Mouse (Mus musculus) lung, postnatal 0 days (tissue): ENCODE results near the gene Cog4. TPM values are rescaled to one million over a fixed set of nuclear protein-coding genes. Genes with fewer than 3 reads are reported as not detected.

Source experiments
- ATAC-seq: fragments of 200-750 bp; cut with Nextera tagmentation; 2 replicates; pipeline ENCODE4 v1.8.0; 2017; ENCODE audit warnings: moderate library complexity
- DNase-seq: peaks from one replicate; pipeline ENCODE4 v3.0.0-alpha.2; 2016; ENCODE audit warnings: low spot score
- H3K27ac ChIP-seq: fragments of 300-500 bp; sonication (generic); 2 replicates; pipeline ENCODE4 v1.5.1; 2014; ENCODE audit warnings: antibody characterized with exemption, mild to moderate bottlenecking, low read length, mixed read lengths
- H3K27me3 ChIP-seq: fragments of 300-500 bp; sonication (generic); replicated peaks from 2 replicates; pipeline ENCODE4 v1.6.1; 2014; ENCODE audit warnings: low read length, mixed read lengths; ENCODE audit not compliant: insufficient read depth
- H3K36me3 ChIP-seq: fragments of 300-500 bp; sonication (generic); 2 replicates; pipeline ENCODE4 v1.6.1; 2014; ENCODE audit warnings: low read length, mixed read lengths; ENCODE audit not compliant: insufficient read depth
- H3K4me1 ChIP-seq: fragments of 300-500 bp; sonication (generic); 2 replicates; pipeline ENCODE4 v1.6.1; 2014; ENCODE audit warnings: antibody characterized with exemption, low read depth, low read length, mixed read lengths; ENCODE audit not compliant: insufficient read depth
- H3K4me2 ChIP-seq: fragments of 300-500 bp; sonication (generic); replicated peaks from 2 replicates; pipeline ENCODE4 v1.6.1; 2014; ENCODE audit warnings: low read depth, mild to moderate bottlenecking, low read length, moderate library complexity, mixed read lengths
- H3K4me3 ChIP-seq: fragments of 300-500 bp; sonication (generic); 2 replicates; pipeline ENCODE4 v1.5.1; 2014; ENCODE audit warnings: low read depth, low read length
- H3K9ac ChIP-seq: fragments of 300-500 bp; sonication (generic); replicated peaks from 2 replicates; pipeline ENCODE4 v1.6.1; 2014; ENCODE audit warnings: low read depth, mild to moderate bottlenecking
- H3K9me3 ChIP-seq: fragments of 300-500 bp; sonication (generic); 2 replicates; pipeline ENCODE4 v1.6.1; 2016; ENCODE audit warnings: low read length, mixed read lengths
- CTCF ChIP-seq: IDR thresholded peaks from 2 replicates; pipeline ENCODE4 v1.5.1; 2016; ENCODE audit warnings: antibody characterized with exemption, mild to moderate bottlenecking
- EP300 ChIP-seq: IDR thresholded peaks from 2 replicates; pipeline ENCODE4 v1.6.1; 2016; ENCODE audit warnings: antibody characterized with exemption, mild to moderate bottlenecking, control low read depth
- WGBS: fragments of 180-500 bp; shearing (Covaris S2); extraction: QIAGEN DNeasy Blood & Tissue Kit; methylation state at CpG from one replicate; pipeline ENCODE4 v1.1.7; 2014; 5-methylcytosine and 5-hydroxymethylcytosine counted together
- polyA plus RNA-seq: library from polyadenylated mRNA; unstranded; fragments of >200 nt; fragmentation: Nextera tagmentation; extraction: Ambion mirVana; gene quantifications from 2 replicates; pipeline ENCODE4 v1.2.1, GENCODE M21; 2015

Gene Cog4
- polyA plus RNA-seq, 1 experiment from 2014 or later: 43.3 TPM

DNA sequence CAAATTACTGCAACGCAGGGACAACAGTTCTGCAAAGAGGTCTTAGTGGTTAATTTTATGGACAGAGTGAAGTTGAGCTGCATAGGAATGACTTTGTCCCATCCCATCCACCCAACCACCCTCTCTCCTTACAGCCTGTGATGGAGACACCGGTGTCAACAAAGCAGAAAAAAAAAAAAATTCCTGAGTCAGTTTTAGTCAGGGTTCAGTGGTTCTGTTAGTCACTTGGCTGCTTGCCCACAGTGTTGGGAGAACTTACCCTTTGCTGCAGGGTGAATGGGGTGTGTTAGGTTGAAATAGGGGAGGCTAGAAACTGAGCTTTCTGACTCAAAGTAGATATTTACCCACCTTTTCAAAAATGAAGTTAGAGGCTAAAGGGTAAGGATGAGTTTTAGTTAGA lies 71.0 kb downstream of the Cog4 start:
- WGBS: 49% methylated on average over 2 of the region's 2 CpGs
- DNase-seq (no peak), ATAC-seq (no peak)
- H3K9ac ChIP-seq: no peak overlapping the region
- no peak overlapping the region for H3K4me2 ChIP-seq
- no peaks in the 10 kb centered on the region; the same call in 1 of the 2 replicates for H3K4me1 ChIP-seq
- H3K36me3 ChIP-seq: no peaks in the 10 kb centered on the region
- H3K27ac ChIP-seq: no peak overlapping the region
- no peak overlapping the region for H3K4me3 ChIP-seq
- no peaks in the 10 kb centered on the region for H3K9me3 ChIP-seq
- no peak for TF ChIP-seq EP300
- TF ChIP-seq CTCF: no peak
- H3K27me3 ChIP-seq: no peaks in the 10 kb centered on the region

DNA sequence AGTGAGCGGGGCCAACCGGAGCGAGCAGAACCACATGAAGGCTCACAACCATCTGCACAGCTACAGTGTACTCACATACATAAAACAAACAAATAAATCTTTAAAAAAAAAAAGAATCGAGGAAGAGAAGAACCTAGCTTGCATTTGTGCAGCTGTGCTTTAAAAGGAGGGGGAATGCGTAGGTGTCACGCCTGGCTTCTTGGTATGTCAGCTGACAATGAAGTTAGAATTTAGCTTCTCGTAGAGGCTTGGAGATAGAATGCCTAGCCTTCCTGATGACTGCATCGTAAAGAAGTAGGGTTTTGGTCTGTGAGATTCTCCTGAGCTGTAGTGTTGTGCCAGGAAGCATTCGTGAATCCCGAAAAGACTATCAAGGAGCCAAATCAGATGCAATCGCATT lies 71.6 kb downstream of the Cog4 start:
- DNase-seq: no peak
- no peaks in the 10 kb centered on the region for H3K9me3 ChIP-seq
- TF ChIP-seq EP300: no peak
- no peak for TF ChIP-seq CTCF
- 83% methylated on average over 11 of the region's 11 CpGs for WGBS
- no peak overlapping the region for H3K4me2 ChIP-seq
- no peaks in the 10 kb centered on the region for H3K27me3 ChIP-seq
- no peaks in the 10 kb centered on the region; the same call in 1 of the 2 replicates for H3K4me1 ChIP-seq
- no peak overlapping the region for H3K4me3 ChIP-seq
- H3K36me3 ChIP-seq: no peaks in the 10 kb centered on the region
- ATAC-seq: no peak
- H3K9ac ChIP-seq: no peak overlapping the region
- H3K27ac ChIP-seq: no peak overlapping the region

DNA sequence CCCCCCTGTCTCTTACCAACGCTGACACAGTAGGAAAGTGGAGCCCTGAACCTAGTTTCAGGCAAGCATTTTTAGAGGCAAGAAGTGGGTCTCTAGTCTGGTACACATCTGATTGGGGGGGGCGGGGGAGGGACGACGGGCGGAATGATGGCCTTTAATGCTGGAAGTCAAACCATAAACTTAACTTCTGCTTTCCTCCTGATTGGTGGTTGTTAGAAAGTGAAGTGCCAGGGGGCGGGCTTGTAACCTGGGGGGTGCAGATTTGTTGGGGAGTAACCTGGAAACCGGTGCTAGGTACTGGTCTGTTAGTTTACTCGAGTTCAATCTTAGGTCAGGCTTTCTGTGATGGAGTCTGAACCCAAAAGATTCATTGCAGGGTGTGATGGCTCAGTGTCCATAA lies 72.1 kb downstream of the Cog4 start:
- no peak for ATAC-seq
- H3K9me3 ChIP-seq: no peaks in the 10 kb centered on the region
- H3K4me2 ChIP-seq: no peak overlapping the region
- no peak for DNase-seq
- WGBS: 59% methylated on average over 8 of the region's 8 CpGs
- no peaks in the 10 kb centered on the region; the same call in 1 of the 2 replicates for H3K4me1 ChIP-seq
- no peak overlapping the region for H3K9ac ChIP-seq
- no peak overlapping the region for H3K27ac ChIP-seq
- H3K36me3 ChIP-seq: no peaks in the 10 kb centered on the region
- no peak for TF ChIP-seq CTCF
- TF ChIP-seq EP300: no peak
- no peaks in the 10 kb centered on the region for H3K27me3 ChIP-seq
- no peak overlapping the region for H3K4me3 ChIP-seq

DNA sequence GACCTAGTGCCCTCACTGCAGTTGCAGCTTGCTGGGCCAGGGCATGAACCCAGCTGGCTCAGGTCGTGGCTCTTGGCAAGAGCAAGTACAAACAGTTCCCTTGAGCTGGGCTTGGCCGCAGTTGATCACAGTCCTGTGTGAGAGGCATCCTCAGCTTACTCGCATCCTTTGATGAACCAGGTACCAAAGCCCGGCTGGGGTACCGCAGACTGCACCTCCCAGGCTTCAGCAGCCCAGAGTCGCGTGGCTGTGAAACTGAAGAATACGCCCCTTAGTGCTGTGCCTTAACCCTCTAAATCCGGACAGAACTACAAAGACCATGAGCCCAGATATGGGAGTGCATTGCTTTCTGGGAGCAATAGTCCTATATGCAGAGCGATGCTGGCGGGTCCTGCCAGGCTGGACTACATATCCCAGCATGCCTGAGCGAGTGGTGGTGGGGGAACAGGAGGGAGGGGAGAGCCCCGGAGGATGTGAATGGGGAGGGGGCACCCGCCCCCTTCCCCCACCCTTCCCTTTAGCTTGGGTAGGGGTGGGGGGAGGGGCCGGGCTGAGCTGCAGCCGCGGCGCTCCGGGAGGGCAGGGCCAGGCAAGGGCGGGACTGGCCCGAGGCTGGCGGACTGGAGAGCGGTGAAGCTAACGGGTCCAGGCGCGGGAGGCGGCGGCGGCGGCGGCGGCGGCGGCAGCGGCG lies 73.1 kb downstream of the Cog4 start, which contains the start of gene St3gal2:
Gene St3gal2, plus strand, starts transcription at position 582 of the 691 bp plus-strand sequence.
- Histone ChIP-seq H3K9ac (peak within 1 kb of the TSS; percentile 51), H3K9me3 (no peaks in the 10 kb centered on the region), H3K27me3 (no peaks in the 10 kb centered on the region), H3K27ac (peak within 1 kb of the TSS; percentile 54), H3K36me3 (no peaks in the 10 kb centered on the region), H3K4me1 (no peaks in the 10 kb centered on the region; the same call in 1 of the 2 replicates), H3K4me2 (peak within 1 kb of the TSS; percentile 70), H3K4me3 (peak within 1 kb of the TSS; percentile 58)
- WGBS: 2% methylated on average over 14 of the region's 36 CpGs
- DNase-seq (peak; percentile 95), ATAC-seq (peak; percentile 98)
- TF ChIP-seq CTCF (no peak), EP300 (no peak)

DNA sequence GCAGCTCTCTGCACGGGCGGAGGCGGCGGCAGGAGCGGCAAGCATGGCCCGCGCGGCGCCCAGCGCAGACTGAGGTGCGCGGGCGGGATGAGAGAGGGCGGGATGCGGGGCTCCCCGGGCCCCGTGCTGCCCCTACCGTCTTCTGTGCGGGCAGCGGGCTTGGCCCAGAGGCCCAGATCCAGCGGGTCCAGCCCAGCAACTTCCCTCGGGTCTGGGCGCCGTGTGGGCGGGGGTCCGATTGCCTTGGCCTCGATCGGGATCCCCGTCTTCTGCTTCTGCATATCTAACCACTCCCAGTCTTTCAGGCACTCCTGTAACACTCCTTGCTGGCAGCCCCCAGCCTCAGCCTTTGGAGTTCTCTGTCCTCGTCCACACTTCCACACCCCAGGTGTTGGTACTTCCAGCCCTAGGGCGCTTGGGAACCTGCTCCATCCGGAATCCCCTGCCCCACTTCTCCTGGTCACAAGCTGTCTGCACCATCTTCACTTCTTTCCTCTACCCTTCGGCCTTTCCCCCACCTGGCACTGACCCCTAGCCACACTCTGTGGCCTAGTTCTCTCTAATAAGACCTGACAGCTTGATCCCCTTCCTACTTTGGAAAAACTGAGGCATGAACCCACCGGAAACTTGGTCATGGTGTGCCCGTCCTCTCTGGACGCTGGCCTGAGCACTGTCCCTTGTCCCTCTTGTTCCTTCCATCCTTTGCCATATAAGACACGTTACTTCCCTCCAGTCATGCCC lies 73.8 kb downstream of the Cog4 start:
- Histone ChIP-seq H3K4me3 (peak overlapping the region; percentile 58), H3K9ac (peak overlapping the region; percentile 51), H3K4me1 (no peaks in the 10 kb centered on the region; the same call in 1 of the 2 replicates), H3K27ac (peak overlapping the region; percentile 54), H3K36me3 (no peaks in the 10 kb centered on the region), H3K9me3 (no peaks in the 10 kb centered on the region), H3K27me3 (no peaks in the 10 kb centered on the region), H3K4me2 (peak overlapping the region; percentile 70)
- WGBS: 3% methylated on average over 24 of the region's 37 CpGs
- no peak for TF ChIP-seq CTCF
- TF ChIP-seq EP300: no peak
- ATAC-seq: no peak; the same call in 1 of the 2 replicates
- no peak for DNase-seq

DNA sequence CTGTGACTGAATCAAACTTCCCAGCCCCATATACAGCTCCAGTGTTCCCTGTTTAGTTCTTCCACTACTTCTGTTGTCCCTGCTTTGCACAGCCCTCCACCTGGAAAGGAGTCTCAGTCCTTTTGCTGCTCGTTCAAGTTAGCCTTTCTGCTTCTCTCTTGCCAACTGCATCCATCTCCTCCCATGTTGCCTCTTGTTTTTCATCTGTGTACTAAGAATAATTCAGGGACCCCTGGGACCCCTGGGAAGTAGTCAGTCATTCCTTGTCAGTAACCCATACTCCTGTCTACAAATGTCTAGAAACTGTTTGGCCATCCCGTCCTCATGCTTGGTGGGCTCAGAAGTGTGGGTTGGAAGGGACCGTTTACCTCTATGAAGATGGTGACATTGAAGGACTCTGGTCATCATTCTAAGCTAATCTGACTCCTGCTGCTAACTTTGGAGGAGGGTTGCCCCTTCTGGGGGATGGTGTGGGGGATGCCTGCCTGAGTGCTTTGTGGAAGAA lies 74.4 kb downstream of the Cog4 start:
- Histone ChIP-seq H3K27ac (peak overlapping the region; percentile 54; the same call in 1 of the 2 replicates), H3K36me3 (no peaks in the 10 kb centered on the region), H3K4me2 (peak overlapping the region; percentile 70), H3K27me3 (no peaks in the 10 kb centered on the region), H3K4me1 (no peaks in the 10 kb centered on the region; the same call in 1 of the 2 replicates), H3K4me3 (peak overlapping the region; percentile 58), H3K9ac (0 out of 2 replicates have a peak overlapping the region, but pooled peaks have one; percentile 51), H3K9me3 (no peaks in the 10 kb centered on the region)
- WGBS: 30% methylated on average over 3 of the region's 3 CpGs
- DNase-seq: no peak
- no peak for ATAC-seq
- TF ChIP-seq EP300: no peak
- no peak for TF ChIP-seq CTCF
